Mouse (Mus musculus) lung, postnatal 10 days (tissue): Measurements from ENCODE around the gene Vrtn.

Experiments
- DNase-seq: peaks from one replicate; pipeline ENCODE4 v3.0.0; 2021

Gene Vrtn

GRCm38 (mm10) chr12:84640654-84641053, at the start of gene Vrtn:
TSS of gene Vrtn (plus strand) at chr12:84641019.
- no peak for DNase-seq

GRCm38 (mm10) chr12:84598324-84598723, 42.5 kb upstream of the Vrtn start:
- no peak for DNase-seq

- no peak for DNase-seq
Measured at GRCm38 (mm10) chr12:84604001-84604400, 36.8 kb upstream of the Vrtn start.

GRCm38 (mm10) chr12:84605860-84606259, 35.0 kb upstream of the Vrtn start:
- DNase-seq, result peak; percentile 24

- DNase-seq, result no peak
Measured at GRCm38 (mm10) chr12:84611718-84612117, 29.1 kb upstream of the Vrtn start.

- no peak for DNase-seq
Measured at GRCm38 (mm10) chr12:84612518-84612917, 28.3 kb upstream of the Vrtn start.

GRCm38 (mm10) chr12:84614001-84614400, 26.8 kb upstream of the Vrtn start:
- DNase-seq, result no peak

GRCm38 (mm10) chr12:84614524-84614923, 26.3 kb upstream of the Vrtn start:
- peak; percentile 13 for DNase-seq

GRCm38 (mm10) chr12:84616977-84617630, 23.7 kb upstream of the Vrtn start, which contains the start of gene Abcd4:
TSS of gene Abcd4 (minus strand) at chr12:84617413.
- DNase-seq, result peak; percentile 98

- DNase-seq, result peak; percentile 19
Measured at GRCm38 (mm10) chr12:84617663-84618062, 23.2 kb upstream of the Vrtn start.

GRCm38 (mm10) chr12:84620975-84621374, 19.8 kb upstream of the Vrtn start:
- no peak for DNase-seq

- DNase-seq, result no peak
Measured at GRCm38 (mm10) chr12:84624601-84625000, 16.2 kb upstream of the Vrtn start.

GRCm38 (mm10) chr12:84625116-84625515, 15.7 kb upstream of the Vrtn start:
- no peak for DNase-seq

- no peak for DNase-seq
Measured at GRCm38 (mm10) chr12:84631867-84632266, 9.0 kb upstream of the Vrtn start.

GRCm38 (mm10) chr12:84640253-84640652, 566 bp upstream of the Vrtn start:
- DNase-seq, result no peak

GRCm38 (mm10) chr12:84650234-84650633, 9.4 kb downstream of the Vrtn start:
- DNase-seq, result no peak

GRCm38 (mm10) chr12:84653912-84654311, 13.1 kb downstream of the Vrtn start:
- DNase-seq, result peak; percentile 70

GRCm38 (mm10) chr12:84670555-84670954, 29.7 kb downstream of the Vrtn start:
- no peak for DNase-seq

GRCm38 (mm10) chr12:84671646-84672045, 30.8 kb downstream of the Vrtn start:
- no peak for DNase-seq

GRCm38 (mm10) chr12:84674666-84675526, 34.1 kb downstream of the Vrtn start:
- DNase-seq, result no peak

- DNase-seq, result no peak
Measured at GRCm38 (mm10) chr12:84676011-84676410, 35.2 kb downstream of the Vrtn start.

GRCm38 (mm10) chr12:84684569-84684968, 43.8 kb downstream of the Vrtn start:
- no peak for DNase-seq

GRCm38 (mm10) chr12:84686176-84686575, 45.4 kb downstream of the Vrtn start:
- DNase-seq, result no peak

GRCm38 (mm10) chr12:84687531-84687930, 46.7 kb downstream of the Vrtn start:
- DNase-seq, result no peak
